ENCODE assay signal across 11 mouse cellular contexts in genomic region chr1:125466621-125467257, GRCm38 (mm10). TPM values are rescaled to one million over a fixed set of nuclear protein-coding genes. Genes with fewer than 3 reads are reported as not detected.
A peak's percentile ranks its signal among the peaks of the same experiment; 100 is the strongest.
DNase-seq lines count a peak whose midpoint lies in the region; ATAC-seq and TF ChIP-seq lines count a peak whose summit lies in the region.
"Had no signal": no experiment of that assay in that cellular context is flagged by ENCODE, and none has a peak within 500 bp of the region (broad histone marks: within the 10 kb centered on the region; RNA-seq: fewer than 3 reads in every experiment).

No protein-coding gene starts in this region.

- H3K4me3 ChIP-seq in bone marrow, adult 2 months (replicated peaks; ENCODE audit: control insufficient read depth, low read depth, low read length): no peak overlapping the region
- no peak overlapping the region for H3K4me3 ChIP-seq in forebrain, embryonic 11.5 days (ENCODE audit: low read depth, low read length)
- H3K4me3 ChIP-seq in midbrain, embryonic 10.5 days: no peak overlapping the region
- H3K4me3 ChIP-seq: embryonic facial prominence, embryonic 13.5 days; liver, embryonic 13.5 days had no signal

- H3K4me2 ChIP-seq in forebrain, embryonic 11.5 days (ENCODE audit: low read depth, low read length, severe bottlenecking): no peak overlapping the region
- H3K4me2 ChIP-seq: embryonic facial prominence, embryonic 13.5 days; liver, embryonic 13.5 days had no signal

- no peak for TF ChIP-seq POLR2A in bone marrow, adult 2 months (IDR thresholded peaks at IDR 0.05; ENCODE audit: borderline replicate concordance, control insufficient read depth, low read depth, low read length)

- no peaks in the 10 kb centered on the region for H3K36me3 ChIP-seq in forebrain, embryonic 11.5 days (ENCODE audit: control insufficient read depth, insufficient read depth, low read length)
- no peaks in the 10 kb centered on the region for H3K36me3 ChIP-seq in midbrain, embryonic 10.5 days
- H3K36me3 ChIP-seq: embryonic facial prominence, embryonic 13.5 days; liver, embryonic 13.5 days had no signal

- H3K27ac ChIP-seq in bone marrow, adult 2 months (ENCODE audit: control insufficient read depth, insufficient read depth, low read depth, low read length, poor library complexity): peak overlapping the region; percentile 72
- no peak overlapping the region for H3K27ac ChIP-seq in forebrain, embryonic 11.5 days (ENCODE audit: low read depth, low read length)
- H3K27ac ChIP-seq in midbrain, embryonic 10.5 days (replicated peaks): no peak overlapping the region
- H3K27ac ChIP-seq: embryonic facial prominence, embryonic 13.5 days; liver, embryonic 13.5 days had no signal

- no peaks in the 10 kb centered on the region for H3K9me3 ChIP-seq in forebrain, embryonic 11.5 days (ENCODE audit: control insufficient read depth, low read length)
- no peaks in the 10 kb centered on the region for H3K9me3 ChIP-seq in midbrain, embryonic 10.5 days (replicated peaks)
- H3K9me3 ChIP-seq: embryonic facial prominence, embryonic 13.5 days; liver, embryonic 13.5 days had no signal

- 3% methylated on average over 10 of the region's 10 CpGs for WGBS in bone marrow, adult 2 months
- WGBS in forebrain, embryonic 11.5 days: 85% methylated on average over 10 of the region's 10 CpGs
- WGBS in midbrain, embryonic 10.5 days: 86% methylated on average over 10 of the region's 10 CpGs

- no peak for TF ChIP-seq CTCF in bone marrow, adult 2 months (IDR thresholded peaks at IDR 0.05; ENCODE audit: control insufficient read depth, insufficient read depth, low read length)

- peak; percentile 75 for DNase-seq in CD4-positive, CD25-positive, alpha-beta regulatory T cell, adult 2 months (ENCODE audit: low read depth, low spot score)
- peak; percentile 22 for DNase-seq in lung, postnatal 14 days
- DNase-seq in spleen, adult 18-20 months: peak; percentile 44 to 56
- DNase-seq in yolk sac, embryonic 10.5 days (ENCODE audit: low spot score): no peak
- DNase-seq in forebrain, embryonic 11.5 days (ENCODE audit: low spot score): no peak
- no peak for DNase-seq in midbrain, embryonic 10.5 days (ENCODE audit: low spot score)
- DNase-seq: kidney, postnatal 10 days; liver, embryonic 13.5 days had no signal

- no peaks in the 10 kb centered on the region for H3K27me3 ChIP-seq in forebrain, embryonic 11.5 days (ENCODE audit: control insufficient read depth, insufficient read depth, low read length)
- no peaks in the 10 kb centered on the region for H3K27me3 ChIP-seq in midbrain, embryonic 10.5 days (ENCODE audit: low read depth, poor library complexity, severe bottlenecking)
- H3K27me3 ChIP-seq: embryonic facial prominence, embryonic 13.5 days; liver, embryonic 13.5 days had no signal

- no peak for ATAC-seq in forebrain, embryonic 11.5 days (replicated peaks; ENCODE audit: low FRiP score)
- ATAC-seq in erythroblast, adult 5-6 weeks (replicated peaks; ENCODE audit: low FRiP score, poor library complexity, severe bottlenecking): no peak

- no peak overlapping the region for H3K9ac ChIP-seq in forebrain, embryonic 11.5 days (ENCODE audit: low read length)
- H3K9ac ChIP-seq: embryonic facial prominence, embryonic 13.5 days; liver, embryonic 13.5 days had no signal

- peaks cover 21% of the 10 kb centered on the region for H3K4me1 ChIP-seq in bone marrow, adult 2 months (ENCODE audit: control insufficient read depth, insufficient read depth, low read length)
- H3K4me1 ChIP-seq in forebrain, embryonic 11.5 days (replicated peaks; ENCODE audit: control insufficient read depth, insufficient read depth, low read length): no peaks in the 10 kb centered on the region
- H3K4me1 ChIP-seq in midbrain, embryonic 10.5 days: no peaks in the 10 kb centered on the region
- H3K4me1 ChIP-seq: embryonic facial prominence, embryonic 13.5 days; liver, embryonic 13.5 days had no signal

RNA-seq across cellular contexts. Expression of gene Actr3, which starts 31.2 kb away (rescaled TPM):
- polyA plus RNA-seq in bone marrow, adult 2 months (2011; ENCODE audit: insufficient read depth, insufficient read length, low replicate concordance, missing spikeins): 91.7 and 154 TPM in 2 replicates
- 242 and 255 TPM in 2 replicates for polyA plus RNA-seq in forebrain, embryonic 11.5 days (2014; fragmentation: Nextera tagmentation; extraction: Ambion mirVana)
- polyA plus RNA-seq in midbrain, embryonic 10.5 days (2016; fragmentation: Nextera tagmentation; extraction: Ambion mirVana): 232 and 245 TPM in 2 replicates
- total RNA-seq in erythroblast, adult 5-6 weeks (2015; ENCODE audit: low replicate concordance): 203 and 242 TPM in 2 replicates
- total RNA-seq in erythroblast, adult 5-6 weeks (2017; ENCODE audit: low replicate concordance): 316 and 347 TPM in 2 replicates

Comparison
In these comparisons a context has a peak if more than half of its experiments do, and no peak if none do; other contexts are left out.
1. DNase-seq: peak in CD4-positive, CD25-positive, alpha-beta regulatory T cell, adult 2 months (single experiment), lung, postnatal 14 days (single experiment) and spleen, adult 18-20 months (2 of 2); none in yolk sac, embryonic 10.5 days (single experiment), forebrain, embryonic 11.5 days (single experiment) and midbrain, embryonic 10.5 days (single experiment).